Mouse (Mus musculus) embryo, embryonic 11 days (tissue): ENCODE data around the gene Zfp319.

Experiments used
- DNase-seq: peaks from one replicate; pipeline ENCODE4 v3.0.0-alpha.2; 2015

Zfp319 gene

DNA sequence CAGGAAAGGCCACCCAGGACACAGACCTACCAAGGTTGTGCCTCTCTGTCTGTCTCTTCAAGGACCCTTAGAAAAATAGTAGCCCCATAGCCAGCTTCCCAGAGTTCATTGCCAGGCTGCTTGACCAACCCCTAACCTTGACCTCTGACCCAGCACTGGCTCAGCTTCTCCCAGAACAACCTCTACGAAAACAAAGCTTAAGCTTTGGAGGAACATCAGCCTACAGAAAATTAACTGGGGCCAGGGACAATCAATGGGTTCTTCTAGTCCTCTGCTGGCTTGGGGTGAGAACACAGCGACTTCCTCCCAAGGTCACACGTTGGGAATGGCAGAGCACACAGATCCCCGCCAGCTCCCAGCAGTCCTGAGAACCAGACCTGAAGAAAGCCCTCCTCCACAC, 26.2 kb downstream of the Zfp319 start:
- DNase-seq = no peak

DNA sequence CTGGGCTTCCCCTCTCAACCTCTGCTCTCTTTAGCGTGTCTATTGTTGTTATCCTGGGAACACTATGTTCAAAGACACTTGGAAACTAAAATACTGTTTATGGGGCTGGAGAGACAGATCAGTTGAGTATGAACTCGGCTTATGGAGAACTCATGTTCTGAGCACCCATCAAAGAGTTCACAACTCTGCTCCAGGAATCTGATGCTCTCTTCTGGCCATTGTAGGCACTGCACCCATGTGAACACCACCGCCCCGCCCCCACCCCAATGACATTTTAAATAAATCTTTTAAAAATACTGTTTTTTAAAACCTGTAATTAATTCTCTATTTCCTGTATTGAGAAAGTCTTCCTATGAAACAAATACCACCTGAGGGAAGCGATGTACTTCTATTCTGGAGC, 29.3 kb downstream of the Zfp319 start:
- DNase-seq = peak; percentile 55

DNA sequence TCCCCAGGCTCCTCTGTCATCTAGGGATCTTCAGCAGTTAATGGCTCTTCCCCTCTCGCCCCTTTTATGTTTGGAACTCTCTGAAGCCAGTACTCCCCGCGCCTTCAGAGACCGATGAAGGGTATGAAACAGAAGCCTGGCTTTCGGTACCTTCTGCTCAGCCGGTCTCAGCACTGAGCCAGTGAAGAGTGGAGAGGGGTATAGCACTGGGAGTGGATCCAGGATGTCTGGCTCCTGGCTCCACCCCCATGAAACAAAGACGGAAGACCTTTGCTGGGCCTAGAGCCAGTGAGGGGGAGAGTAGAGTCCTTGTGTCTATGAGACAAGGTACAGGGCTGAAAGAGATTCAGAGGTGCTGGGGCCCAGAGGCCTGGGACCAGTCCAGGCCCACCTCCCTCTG, 37.9 kb downstream of the Zfp319 start:
- no peak for DNase-seq

DNA sequence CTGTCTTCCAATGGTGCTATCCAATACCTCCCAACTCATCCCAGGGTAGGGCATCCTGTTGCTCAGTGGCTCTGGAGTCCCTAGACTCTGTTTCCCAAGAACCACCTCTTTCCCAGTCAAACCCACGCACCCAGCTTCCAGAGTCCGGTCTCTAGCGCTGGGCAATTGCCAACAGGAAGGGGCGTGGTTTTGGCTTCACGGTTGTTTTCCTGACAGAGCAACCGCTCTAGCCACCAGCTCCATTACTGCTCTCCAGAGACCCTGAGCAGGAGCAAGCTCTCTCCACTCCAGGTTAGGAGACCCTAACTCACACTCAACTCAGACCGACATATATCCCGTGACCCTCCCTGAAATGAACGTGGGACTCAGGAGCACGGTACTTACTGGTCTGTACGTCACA, 38.6 kb downstream of the Zfp319 start:
- DNase-seq = no peak

DNA sequence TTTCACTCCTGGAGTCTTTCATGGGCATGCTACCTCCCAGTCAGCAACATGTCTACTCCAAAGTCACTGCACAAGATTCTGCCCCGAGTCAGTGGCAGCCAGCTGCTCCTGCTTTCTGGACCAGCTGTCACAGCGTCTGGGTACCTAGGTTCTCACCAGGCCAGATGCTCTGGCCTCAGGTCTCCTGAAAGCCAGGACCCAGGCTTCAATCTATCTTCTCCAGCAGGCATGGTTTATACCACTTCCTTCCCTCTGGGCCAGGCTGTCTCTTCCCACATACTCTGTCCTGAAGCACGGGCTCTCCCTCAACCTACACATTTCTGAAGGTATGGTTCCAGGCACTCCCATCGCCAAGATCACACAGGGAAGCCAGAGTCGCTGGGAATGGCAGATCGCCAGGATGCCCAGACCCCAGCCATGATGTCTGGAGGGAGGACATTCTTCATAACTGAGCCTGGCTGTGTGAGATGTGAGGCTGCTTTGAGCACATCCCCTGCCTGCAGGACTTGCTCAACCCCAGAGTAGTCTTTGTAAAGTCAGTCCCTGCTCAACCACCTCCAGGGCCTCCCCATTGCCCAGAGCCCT, 42.6 kb downstream of the Zfp319 start:
- no peak for DNase-seq

DNA sequence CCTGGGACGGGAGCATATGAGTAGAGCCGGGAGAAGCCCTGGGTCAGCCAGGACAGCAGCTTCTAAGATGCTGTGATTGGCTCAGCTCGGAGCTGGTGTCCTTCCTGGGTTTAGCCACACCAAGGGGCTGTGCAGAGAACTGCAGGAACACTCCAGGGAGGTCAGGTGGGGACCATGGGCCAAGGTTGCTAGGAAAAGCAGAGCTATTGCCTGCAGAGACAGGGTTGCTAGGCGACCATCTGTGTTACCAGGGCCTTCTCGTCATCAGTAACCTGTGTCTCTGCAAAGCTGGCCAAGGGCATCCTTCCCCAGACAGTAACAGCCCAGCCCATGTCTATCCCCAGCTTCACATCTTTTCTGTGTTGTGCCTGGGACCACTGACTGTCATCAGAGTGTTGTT, 50.3 kb downstream of the Zfp319 start:
- DNase-seq = no peak
